Mouse (Mus musculus): ENCODE measurements around the gene Abl2. TPM values are rescaled to one million over a fixed set of nuclear protein-coding genes. Genes with fewer than 3 reads are reported as not detected.

Abl2 gene
- polyA plus RNA-seq, 1 experiment: 5.9 TPM

DNA sequence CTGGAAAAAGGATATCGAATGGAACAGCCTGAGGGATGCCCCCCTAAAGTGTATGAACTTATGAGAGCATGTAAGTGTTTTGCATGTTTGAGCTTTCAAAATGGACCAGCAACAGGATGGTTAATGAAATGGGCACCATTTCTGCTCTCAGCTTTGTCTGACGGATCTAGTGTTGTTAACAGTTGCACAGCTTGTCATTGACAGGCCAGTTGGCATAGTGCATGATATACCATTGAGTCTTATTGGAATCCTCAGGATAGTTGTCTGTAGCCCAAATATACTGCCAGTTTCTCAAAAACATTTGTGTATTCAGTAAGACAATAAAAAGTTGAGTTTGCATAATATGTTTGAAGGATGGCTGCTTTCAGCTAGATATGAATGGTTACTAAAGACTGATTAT, 76.6 kb downstream of the Abl2 start:
- Histone ChIP-seq H3K36me3 (ENCODE audit: control insufficient read depth, insufficient read depth, low read length) (peaks cover 1% of the 10 kb centered on the region), H3K27ac (ENCODE audit: control insufficient read depth, insufficient read depth, low read depth, low read length) (no peak overlapping the region), H3K4me1 (ENCODE audit: control insufficient read depth, insufficient read depth, low read length) (no peaks in the 10 kb centered on the region), H3K4me3 (ENCODE audit: control insufficient read depth, low read depth, low read length) (no peak overlapping the region), H3K27me3 (ENCODE audit: control insufficient read depth, insufficient read depth, low read length) (no peaks in the 10 kb centered on the region)
- TF ChIP-seq POLR2A (IDR thresholded peaks at IDR 0.05; ENCODE audit: control insufficient read depth, low read depth, low read length) (no peak), CTCF (IDR thresholded peaks at IDR 0.05; ENCODE audit: control insufficient read depth, insufficient read depth, insufficient replicate concordance, low read depth, low read length) (no peak)

DNA sequence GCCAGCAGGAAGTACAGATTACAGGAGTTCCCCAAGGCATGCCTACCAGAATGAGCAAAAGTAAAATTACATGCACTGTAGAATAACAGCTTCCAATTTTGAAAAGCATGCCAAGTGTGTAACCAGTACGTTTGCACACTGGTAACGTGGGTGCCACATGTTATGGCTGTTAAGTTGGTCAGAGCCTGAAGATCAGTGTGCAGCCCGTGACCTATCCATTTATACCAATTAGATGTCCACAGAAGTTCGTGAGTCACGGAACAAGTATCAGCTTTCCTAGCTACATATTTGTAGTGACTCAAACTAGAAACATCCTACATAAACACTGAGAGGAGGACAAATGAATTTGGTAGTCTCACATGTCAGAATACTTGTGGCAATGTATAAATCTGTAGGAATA, 80.9 kb downstream of the Abl2 start:
- no peak overlapping the region for H3K27ac ChIP-seq (ENCODE audit: control insufficient read depth, insufficient read depth, low read depth, low read length)
- H3K4me3 ChIP-seq (ENCODE audit: control insufficient read depth, low read depth, low read length): no peak overlapping the region
- no peak for TF ChIP-seq CTCF (IDR thresholded peaks at IDR 0.05; ENCODE audit: control insufficient read depth, insufficient read depth, insufficient replicate concordance, low read depth, low read length)
- no peaks in the 10 kb centered on the region for H3K27me3 ChIP-seq (ENCODE audit: control insufficient read depth, insufficient read depth, low read length)
- H3K4me1 ChIP-seq (ENCODE audit: control insufficient read depth, insufficient read depth, low read length): no peaks in the 10 kb centered on the region
- H3K36me3 ChIP-seq (ENCODE audit: control insufficient read depth, insufficient read depth, low read length): peaks cover 7% of the 10 kb centered on the region

DNA sequence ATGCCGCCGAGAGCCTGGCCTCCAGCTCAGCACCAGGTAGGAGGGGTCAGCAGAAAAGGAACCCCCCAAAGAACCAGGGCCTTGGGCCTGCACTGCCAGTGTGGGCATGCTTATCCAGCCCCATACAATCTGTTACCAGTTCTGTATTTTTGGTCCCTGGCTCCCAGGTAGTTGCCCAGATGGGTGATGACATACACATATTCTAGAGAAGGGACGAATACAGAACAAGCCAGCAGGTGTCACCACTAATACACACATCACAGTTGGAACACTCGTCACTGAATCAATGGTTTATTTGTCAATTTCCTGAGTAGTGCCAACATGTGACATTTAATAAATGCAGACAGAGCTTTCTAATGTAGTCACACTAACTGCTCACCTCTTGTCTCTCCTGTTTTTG, 82.0 kb downstream of the Abl2 start:
- TF ChIP-seq POLR2A (IDR thresholded peaks at IDR 0.05; ENCODE audit: control insufficient read depth, low read depth, low read length) (no peak), CTCF (IDR thresholded peaks at IDR 0.05; ENCODE audit: control insufficient read depth, insufficient read depth, insufficient replicate concordance, low read depth, low read length) (no peak)
- no peaks in the 10 kb centered on the region for H3K27me3 ChIP-seq (ENCODE audit: control insufficient read depth, insufficient read depth, low read length)
- no peaks in the 10 kb centered on the region for H3K4me1 ChIP-seq (ENCODE audit: control insufficient read depth, insufficient read depth, low read length)
- H3K36me3 ChIP-seq (ENCODE audit: control insufficient read depth, insufficient read depth, low read length): peaks cover 6% of the 10 kb centered on the region
- no peak overlapping the region for H3K4me3 ChIP-seq (ENCODE audit: control insufficient read depth, low read depth, low read length)
- H3K27ac ChIP-seq (ENCODE audit: control insufficient read depth, insufficient read depth, low read depth, low read length): no peak overlapping the region

DNA sequence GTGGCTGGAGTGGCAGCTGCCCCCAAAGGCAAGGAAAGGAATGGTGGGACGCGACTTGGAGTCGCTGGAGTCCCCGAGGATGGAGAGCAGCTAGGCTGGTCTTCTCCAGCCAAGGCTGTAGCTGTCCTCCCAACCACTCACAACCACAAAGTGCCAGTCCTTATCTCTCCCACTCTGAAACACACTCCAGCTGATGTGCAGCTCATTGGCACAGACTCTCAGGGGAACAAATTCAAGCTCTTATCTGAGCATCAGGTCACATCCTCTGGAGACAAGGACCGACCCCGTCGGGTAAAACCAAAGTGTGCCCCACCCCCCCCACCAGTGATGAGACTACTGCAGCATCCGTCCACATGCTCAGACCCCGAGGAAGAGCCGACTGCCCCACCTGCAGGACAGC, 83.2 kb downstream of the Abl2 start:
- Histone ChIP-seq H3K4me3 (ENCODE audit: control insufficient read depth, low read depth, low read length) (no peak overlapping the region), H3K27me3 (ENCODE audit: control insufficient read depth, insufficient read depth, low read length) (no peaks in the 10 kb centered on the region), H3K36me3 (ENCODE audit: control insufficient read depth, insufficient read depth, low read length) (peaks cover 6% of the 10 kb centered on the region), H3K4me1 (ENCODE audit: control insufficient read depth, insufficient read depth, low read length) (no peaks in the 10 kb centered on the region), H3K27ac (ENCODE audit: control insufficient read depth, insufficient read depth, low read depth, low read length) (no peak overlapping the region)
- TF ChIP-seq CTCF (IDR thresholded peaks at IDR 0.05; ENCODE audit: control insufficient read depth, insufficient read depth, insufficient replicate concordance, low read depth, low read length) (no peak), POLR2A (IDR thresholded peaks at IDR 0.05; ENCODE audit: control insufficient read depth, low read depth, low read length) (no peak)

DNA sequence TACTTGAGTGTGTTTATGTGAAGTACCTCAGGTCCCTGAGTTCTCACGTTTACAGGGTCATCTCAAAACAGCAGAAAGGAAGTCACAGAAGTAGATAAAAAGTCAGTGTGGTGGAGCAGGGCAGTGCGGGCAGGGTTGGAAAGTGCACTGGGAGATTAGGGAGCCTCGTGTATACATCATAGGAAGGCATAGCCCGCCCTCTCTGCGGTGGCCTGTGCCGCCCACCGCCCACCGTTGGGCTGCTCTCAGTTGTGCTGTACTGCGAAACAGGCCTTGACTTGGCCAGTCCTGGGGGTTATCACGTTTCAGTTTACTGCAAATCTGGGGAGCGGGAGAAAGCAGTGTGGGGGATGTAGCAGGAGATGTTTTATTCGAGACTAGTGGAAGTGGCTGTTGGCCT, 84.2 kb downstream of the Abl2 start:
- peaks cover 6% of the 10 kb centered on the region for H3K36me3 ChIP-seq (ENCODE audit: control insufficient read depth, insufficient read depth, low read length)
- H3K27ac ChIP-seq (ENCODE audit: control insufficient read depth, insufficient read depth, low read depth, low read length): no peak overlapping the region
- H3K27me3 ChIP-seq (ENCODE audit: control insufficient read depth, insufficient read depth, low read length): no peaks in the 10 kb centered on the region
- no peak for TF ChIP-seq POLR2A (IDR thresholded peaks at IDR 0.05; ENCODE audit: control insufficient read depth, low read depth, low read length)
- no peak for TF ChIP-seq CTCF (IDR thresholded peaks at IDR 0.05; ENCODE audit: control insufficient read depth, insufficient read depth, insufficient replicate concordance, low read depth, low read length)
- H3K4me1 ChIP-seq (ENCODE audit: control insufficient read depth, insufficient read depth, low read length): no peaks in the 10 kb centered on the region
- H3K4me3 ChIP-seq (ENCODE audit: control insufficient read depth, low read depth, low read length): no peak overlapping the region

DNA sequence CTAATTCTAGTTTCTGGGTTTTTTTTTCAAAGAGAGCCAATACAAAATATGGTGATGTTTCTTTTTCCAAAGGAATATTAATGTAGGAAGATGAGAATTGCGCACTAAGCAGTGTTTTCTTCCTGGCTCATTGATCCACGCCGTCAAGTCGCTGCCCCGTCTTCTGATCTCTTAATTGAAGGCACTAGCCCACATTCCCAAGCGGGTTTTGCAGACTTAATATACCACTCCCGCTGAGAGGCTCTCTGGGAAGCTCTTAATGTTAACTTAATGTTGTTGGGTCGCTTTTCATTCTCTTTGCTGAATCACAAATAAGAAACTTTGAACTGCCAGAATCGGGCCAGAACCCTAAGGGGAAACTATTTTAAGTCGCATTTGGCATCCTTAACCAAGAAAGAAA, 85.5 kb downstream of the Abl2 start:
- Histone ChIP-seq H3K4me3 (ENCODE audit: control insufficient read depth, low read depth, low read length) (no peak overlapping the region), H3K27ac (ENCODE audit: control insufficient read depth, insufficient read depth, low read depth, low read length) (no peak overlapping the region), H3K27me3 (ENCODE audit: control insufficient read depth, insufficient read depth, low read length) (no peaks in the 10 kb centered on the region), H3K4me1 (ENCODE audit: control insufficient read depth, insufficient read depth, low read length) (no peaks in the 10 kb centered on the region), H3K36me3 (ENCODE audit: control insufficient read depth, insufficient read depth, low read length) (peaks cover 6% of the 10 kb centered on the region)
- TF ChIP-seq CTCF (IDR thresholded peaks at IDR 0.05; ENCODE audit: control insufficient read depth, insufficient read depth, insufficient replicate concordance, low read depth, low read length) (no peak), POLR2A (IDR thresholded peaks at IDR 0.05; ENCODE audit: control insufficient read depth, low read depth, low read length) (no peak)

DNA sequence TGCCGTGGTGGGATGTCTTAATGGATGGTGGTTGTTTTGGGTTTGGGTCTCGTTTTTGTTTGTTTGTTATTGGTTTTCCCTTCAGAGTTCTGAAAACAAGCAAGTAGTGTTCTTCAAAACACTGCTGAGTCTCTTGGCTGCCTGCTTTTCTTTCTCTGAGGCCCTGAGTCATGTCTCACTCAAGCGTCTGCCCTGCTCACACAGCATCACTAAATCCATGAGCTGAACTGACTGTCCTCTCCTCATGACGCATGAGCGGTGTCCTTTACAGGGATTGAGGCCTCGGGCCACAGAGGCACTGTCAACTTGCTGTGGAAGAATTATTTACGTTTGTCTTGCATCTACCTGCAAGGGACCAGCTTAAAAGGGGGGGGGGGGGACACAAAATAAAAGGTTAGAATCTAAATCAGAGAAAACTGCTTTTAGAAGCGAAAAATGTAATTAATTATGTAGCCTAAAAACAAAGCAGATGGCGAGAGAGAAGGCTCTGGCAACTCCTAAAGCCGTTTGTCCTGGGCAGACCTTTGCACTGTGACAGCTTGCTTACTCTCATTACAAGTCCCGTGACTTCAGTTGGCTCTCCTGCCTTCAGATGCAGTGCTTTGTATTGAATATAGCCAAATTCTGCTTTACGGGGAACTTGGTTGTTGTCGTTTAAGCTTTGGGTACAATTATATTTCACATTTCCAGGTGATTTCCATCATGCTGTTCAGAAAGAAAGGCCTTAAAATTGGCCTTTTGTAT, 86.4 kb downstream of the Abl2 start:
- H3K4me1 ChIP-seq (ENCODE audit: control insufficient read depth, insufficient read depth, low read length): no peaks in the 10 kb centered on the region
- H3K36me3 ChIP-seq (ENCODE audit: control insufficient read depth, insufficient read depth, low read length): peaks cover 6% of the 10 kb centered on the region
- H3K27me3 ChIP-seq (ENCODE audit: control insufficient read depth, insufficient read depth, low read length): no peaks in the 10 kb centered on the region
- TF ChIP-seq POLR2A (IDR thresholded peaks at IDR 0.05; ENCODE audit: control insufficient read depth, low read depth, low read length) (no peak), CTCF (IDR thresholded peaks at IDR 0.05; ENCODE audit: control insufficient read depth, insufficient read depth, insufficient replicate concordance, low read depth, low read length) (no peak)
- no peak overlapping the region for H3K4me3 ChIP-seq (ENCODE audit: control insufficient read depth, low read depth, low read length)
- H3K27ac ChIP-seq (ENCODE audit: control insufficient read depth, insufficient read depth, low read depth, low read length): no peak overlapping the region
